19 mouse cellular contexts compared by ENCODE assay signal in the genomic region with DNA sequence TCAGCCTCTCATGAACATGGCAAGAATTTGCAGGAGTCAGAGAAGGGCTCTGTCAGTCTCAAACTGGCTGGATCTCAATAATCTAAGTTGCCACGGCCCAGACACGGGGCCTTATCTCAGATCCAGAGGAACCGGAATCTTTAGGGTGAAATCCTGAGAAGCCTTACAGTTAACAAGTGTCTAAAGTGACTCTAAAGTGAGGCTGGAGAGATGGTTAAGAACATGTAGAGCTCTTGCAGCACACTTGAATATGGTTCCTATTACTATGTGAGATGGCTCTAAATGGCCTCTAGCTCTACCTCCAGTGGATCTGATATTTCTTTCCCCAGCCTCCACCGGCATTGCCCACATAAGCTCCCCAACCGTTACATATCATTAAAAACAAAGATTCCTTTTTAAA.
DNase-seq lines count a peak whose midpoint lies in the region; ATAC-seq and TF ChIP-seq lines count a peak whose summit lies in the region.
"Had no signal": no experiment of that assay in that cellular context is flagged by ENCODE, and none has a peak within 500 bp of the region (broad histone marks: within the 10 kb centered on the region; RNA-seq: fewer than 3 reads in every experiment).

No protein-coding gene starts in this region.

- peaks cover 2% of the 10 kb centered on the region; the same call in 1 of the 2 replicates for H3K4me1 ChIP-seq in lung, embryonic 16.5 days (replicated peaks; ENCODE audit: control insufficient read depth, insufficient read depth, low read length)
- H3K4me1 ChIP-seq in lung, adult 2 months (ENCODE audit: control insufficient read depth, insufficient read depth, low read length), result no peaks in the 10 kb centered on the region
- no peaks in the 10 kb centered on the region for H3K4me1 ChIP-seq in lung, postnatal 0 days (ENCODE audit: insufficient read depth, low read depth, low read length)

- no peak overlapping the region for H3K4me2 ChIP-seq in lung, embryonic 16.5 days (ENCODE audit: low read depth, low read length)
- H3K4me2 ChIP-seq in lung, postnatal 0 days (replicated peaks; ENCODE audit: low read depth, low read length), result no peak overlapping the region

- no peak overlapping the region for H3K27ac ChIP-seq in lung, embryonic 16.5 days (ENCODE audit: low read length)
- no peak overlapping the region for H3K27ac ChIP-seq in lung, postnatal 0 days (ENCODE audit: low read length)

- no peak overlapping the region for H3K4me3 ChIP-seq in lung, embryonic 16.5 days (ENCODE audit: low read length)
- no peak overlapping the region for H3K4me3 ChIP-seq in lung, adult 2 months (replicated peaks; ENCODE audit: extremely low read depth, low read depth, low read length)
- no peak overlapping the region for H3K4me3 ChIP-seq in lung, postnatal 0 days (ENCODE audit: low read depth, low read length)

- no peak for TF ChIP-seq EP300 in lung, postnatal 0 days (IDR thresholded peaks at IDR 0.05)

- no peaks in the 10 kb centered on the region for H3K36me3 ChIP-seq in lung, embryonic 16.5 days (ENCODE audit: control insufficient read depth, insufficient read depth, low read length)
- no peaks in the 10 kb centered on the region for H3K36me3 ChIP-seq in lung, postnatal 0 days (ENCODE audit: insufficient read depth, low read length)
- H3K36me3 ChIP-seq: G1E had no signal

- H3K27me3 ChIP-seq in lung, embryonic 16.5 days (ENCODE audit: control insufficient read depth, insufficient read depth, low read depth, low read length), result no peaks in the 10 kb centered on the region
- H3K27me3 ChIP-seq in lung, postnatal 0 days (replicated peaks; ENCODE audit: insufficient read depth, low read length), result no peaks in the 10 kb centered on the region
- H3K27me3 ChIP-seq: CH12.LX, Patski had no signal

- no peak for TF ChIP-seq CTCF in lung, adult 2 months (IDR thresholded peaks at IDR 0.05; ENCODE audit: insufficient read depth, low read length)
- TF ChIP-seq CTCF in lung, postnatal 0 days (IDR thresholded peaks at IDR 0.05), result no peak

- no peak for TF ChIP-seq POLR2A in lung, adult 2 months (IDR thresholded peaks at IDR 0.05; ENCODE audit: borderline replicate concordance, extremely low read depth, low read depth, low read length)

- WGBS in lung, embryonic 16.5 days, result 65% methylated on average over 5 of the region's 5 CpGs
- 74% methylated on average over 5 of the region's 5 CpGs for WGBS in lung, adult 2 months
- 56% methylated on average over 5 of the region's 5 CpGs for WGBS in lung, postnatal 0 days

- no peak overlapping the region for H3K9ac ChIP-seq in lung, embryonic 16.5 days (ENCODE audit: low read length)
- no peak overlapping the region for H3K9ac ChIP-seq in lung, postnatal 0 days (replicated peaks; ENCODE audit: low read depth)

- ATAC-seq in lung, embryonic 16.5 days (ENCODE audit: low read depth), result peak; percentile 59; the same call in 1 of the 2 replicates
- ATAC-seq in lung, postnatal 0 days, result peak; percentile 50
- ATAC-seq: activated CD4-positive, CD25-positive, alpha-beta regulatory T cell, adult 4 months; CD4-positive, CD25-positive, alpha-beta regulatory T cell, adult 4 months; Patski had no signal

- H3K9me3 ChIP-seq in lung, embryonic 16.5 days (ENCODE audit: control insufficient read depth, low read length), result no peaks in the 10 kb centered on the region
- H3K9me3 ChIP-seq in lung, postnatal 0 days (ENCODE audit: low read length), result no peaks in the 10 kb centered on the region

- no peak for DNase-seq in lung, adult 2 months
- DNase-seq in lung, postnatal 0 days (ENCODE audit: low spot score), result peak; percentile 33
- no peak for DNase-seq in lung, postnatal 25 days (ENCODE audit: low spot score)
- DNase-seq: adrenal gland, adult 2 months; adrenal gland, adult 8-10 months; adrenal gland, postnatal 10 days; adrenal gland, postnatal 14 days; adrenal gland, postnatal 25 days; adrenal gland, postnatal 36 days; B cell, adult 2 months; cerebellum, adult 11 months; cerebellum, adult 11-12 months; cerebellum, adult 18-20 months had no signal
